Mouse (Mus musculus) ES-E14 (cell line): ENCODE measurements around the gene Ilf2. TPM values are rescaled to one million over a fixed set of nuclear protein-coding genes. Genes with fewer than 3 reads are reported as not detected.
A peak's percentile ranks its signal among the peaks of the same experiment; 100 is the strongest.

Source experiments
- DNase-seq: peaks from one replicate; pipeline ENCODE4 v3.0.0-alpha.2; 2013; ENCODE audit warnings: low read depth, low spot score
- H3K27ac ChIP-seq: 2 replicates; pipeline ENCODE4 v1.5.1; 2012; ENCODE audit warnings: low read depth, mild to moderate bottlenecking, low read length, moderate library complexity, mixed read lengths; ENCODE audit not compliant: poor library complexity, insufficient read depth, severe bottlenecking
- H3K36me3 ChIP-seq: 2 replicates; pipeline ENCODE4 v1.6.1; 2012; ENCODE audit warnings: mild to moderate bottlenecking, low read length, moderate library complexity, mixed read lengths; ENCODE audit not compliant: control insufficient read depth, poor library complexity, insufficient read depth, severe bottlenecking
- H3K4me1 ChIP-seq, 2 experiments: fragments of 150-350 bp in 1 of 2; sonication (generic) in 1 of 2; 2 replicates each; pipeline ENCODE4 v1.6.1; 2012; ENCODE audit warnings: low read length in 2 of 2, mild to moderate bottlenecking in 1 of 2, mixed read lengths in 1 of 2; ENCODE audit not compliant: control insufficient read depth in 2 of 2, insufficient read depth in 2 of 2, poor library complexity in 1 of 2
- H3K4me3 ChIP-seq, 2 experiments: fragments of 150-350 bp in 1 of 2; sonication (generic) in 1 of 2; 2 replicates each; pipeline ENCODE4 v1.5.1; 2012; ENCODE audit warnings: low read length in 2 of 2, low read depth in 1 of 2, mild to moderate bottlenecking in 1 of 2, mixed read lengths in 1 of 2; ENCODE audit not compliant: insufficient read depth in 1 of 2, poor library complexity in 1 of 2, severe bottlenecking in 1 of 2
- H3K9ac ChIP-seq: 2 replicates; pipeline ENCODE4 v1.6.1; 2012; ENCODE audit warnings: low read depth, mild to moderate bottlenecking, low read length, mixed read lengths; ENCODE audit not compliant: poor library complexity, insufficient read depth, severe bottlenecking
- H3K9me3 ChIP-seq: fragments of 150-350 bp; sonication (generic); 2 replicates; pipeline ENCODE4 v1.6.1; 2012; ENCODE audit warnings: low read depth, mild to moderate bottlenecking, low read length; ENCODE audit not compliant: control insufficient read depth, insufficient read depth
- CHD2 ChIP-seq: IDR thresholded peaks from 2 replicates; pipeline ENCODE4 v1.6.1; 2014; ENCODE audit warnings: mild to moderate bottlenecking, low read depth, low read length, inconsistent platforms
- HCFC1 ChIP-seq: IDR thresholded peaks from 2 replicates; pipeline ENCODE4 v1.6.1; 2012; ENCODE audit warnings: low read length, inconsistent platforms, borderline replicate concordance; ENCODE audit not compliant: insufficient read depth
- MAFK ChIP-seq: IDR thresholded peaks from 2 replicates; pipeline ENCODE4 v1.6.1; 2014; ENCODE audit warnings: mild to moderate bottlenecking, low read depth, low read length, inconsistent platforms; ENCODE audit not compliant: insufficient read depth
- ZC3H11A ChIP-seq: IDR thresholded peaks from 2 replicates; pipeline ENCODE4 v1.6.1; 2012; ENCODE audit warnings: low read depth, mild to moderate bottlenecking, inconsistent platforms, low read length, borderline replicate concordance
- ZNF384 ChIP-seq: IDR thresholded peaks from 2 replicates; pipeline ENCODE4 v1.6.1; 2012; ENCODE audit warnings: low read depth, low read length, inconsistent platforms
- in situ Hi-C, 2 experiments: fragments of 600-800 bp; cut with MboI; formaldehyde crosslinking; loops; one replicate each; pipeline ENCODE4 v1.15.1; 2025; ENCODE audit warnings: low sequenced_read_pairs in 2 of 2, inconsistent platforms in 1 of 2; ENCODE audit not compliant: unreplicated experiment in 2 of 2
- total RNA-seq: library from RNA; depleted of rRNA; stranded (reverse); fragments of 300-350 nt; gene quantifications from 2 replicates; pipeline ENCODE4 v1.2.3, GENCODE M21; 2012

Ilf2 gene
- total RNA-seq, 1 experiment: 165 TPM

DNA sequence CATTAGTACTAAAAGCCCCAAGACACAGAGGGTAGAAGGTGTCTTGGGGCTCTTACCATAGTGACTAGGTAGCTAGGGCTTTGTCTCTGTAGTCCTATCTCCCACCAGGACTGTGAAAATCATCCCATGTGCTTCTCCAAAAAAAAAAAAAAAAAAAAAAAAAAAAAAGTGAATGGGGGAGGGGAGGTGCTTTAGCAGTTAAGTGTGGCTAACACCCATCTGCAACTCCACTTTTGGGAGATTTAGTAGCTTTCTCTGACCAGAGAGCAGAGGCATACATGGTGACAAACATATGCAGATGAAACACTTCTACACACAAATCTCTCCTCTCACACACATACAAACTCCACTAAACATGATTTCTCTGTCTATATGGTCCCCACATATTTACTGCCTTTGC lies 21.7 kb downstream of the Ilf2 start:
- H3K4me3 ChIP-seq: no peak overlapping the region
- TF ChIP-seq ZNF384: peak; percentile 91
- TF ChIP-seq HCFC1: no peak
- H3K27ac ChIP-seq: no peak overlapping the region
- H3K9ac ChIP-seq: no peak overlapping the region
- no peaks in the 10 kb centered on the region; a peak in 1 of 4 replicates for H3K4me1 ChIP-seq
- peaks cover 27% of the 10 kb centered on the region for H3K36me3 ChIP-seq
- in situ Hi-C loops: no loop called here
- no peak for DNase-seq
- H3K9me3 ChIP-seq: no peaks in the 10 kb centered on the region

DNA sequence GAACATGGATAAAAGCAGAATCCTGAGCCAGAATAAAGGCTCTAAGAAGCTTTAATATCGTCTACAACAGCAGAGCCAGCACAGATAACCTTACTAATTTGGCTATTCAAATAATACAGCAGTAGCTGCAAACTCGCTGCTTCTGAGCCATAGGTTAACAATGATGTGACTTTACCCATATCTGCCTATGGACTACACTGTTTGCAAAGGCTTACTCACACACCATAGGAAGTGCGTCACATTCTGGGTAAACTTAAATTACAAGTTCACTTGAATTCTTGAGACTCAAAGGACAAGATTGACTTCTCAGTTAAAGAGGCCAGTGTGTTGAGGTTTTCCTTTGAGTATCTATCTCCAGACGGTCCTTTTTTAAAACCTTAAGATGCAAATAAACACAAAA lies 27.5 kb downstream of the Ilf2 start:
- H3K4me1 ChIP-seq: 0 out of 4 replicates have a peak, but pooled peaks cover 0 to 3% of the 10 kb centered on the region in 2 experiments
- H3K9ac ChIP-seq: no peak overlapping the region
- H3K9me3 ChIP-seq: no peaks in the 10 kb centered on the region
- H3K36me3 ChIP-seq: peaks cover 33% of the 10 kb centered on the region
- no peak overlapping the region for H3K4me3 ChIP-seq
- no peak for DNase-seq
- no peak overlapping the region for H3K27ac ChIP-seq
- in situ Hi-C loops: no loop called here
- no peak for TF ChIP-seq MAFK
- TF ChIP-seq ZNF384: no peak
- no peak for TF ChIP-seq HCFC1
- TF ChIP-seq ZC3H11A: no peak
- TF ChIP-seq CHD2: no peak

DNA sequence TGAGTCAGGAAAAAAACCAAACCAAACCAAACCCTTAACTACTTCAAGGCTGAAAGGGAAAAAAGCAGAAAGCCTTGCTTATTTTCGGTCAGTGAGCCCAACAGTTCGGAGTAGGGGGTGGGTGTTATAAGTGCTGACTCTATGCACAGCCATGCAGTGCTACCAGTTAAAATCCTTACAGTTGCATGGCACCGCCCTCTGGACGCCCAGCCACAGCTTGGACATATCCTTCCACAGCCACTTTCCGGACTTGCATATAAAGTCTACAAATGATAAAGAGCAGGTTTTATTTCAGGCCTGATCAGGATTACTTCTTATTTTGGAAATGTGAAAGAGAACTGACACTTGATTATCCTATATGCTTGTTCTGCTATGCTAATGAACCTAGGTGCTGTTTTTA lies 29.3 kb downstream of the Ilf2 start:
- TF ChIP-seq ZNF384 (no peak), ZC3H11A (no peak), HCFC1 (no peak)
- in situ Hi-C loops: no loop called here
- peaks cover 30% of the 10 kb centered on the region for H3K36me3 ChIP-seq

DNA sequence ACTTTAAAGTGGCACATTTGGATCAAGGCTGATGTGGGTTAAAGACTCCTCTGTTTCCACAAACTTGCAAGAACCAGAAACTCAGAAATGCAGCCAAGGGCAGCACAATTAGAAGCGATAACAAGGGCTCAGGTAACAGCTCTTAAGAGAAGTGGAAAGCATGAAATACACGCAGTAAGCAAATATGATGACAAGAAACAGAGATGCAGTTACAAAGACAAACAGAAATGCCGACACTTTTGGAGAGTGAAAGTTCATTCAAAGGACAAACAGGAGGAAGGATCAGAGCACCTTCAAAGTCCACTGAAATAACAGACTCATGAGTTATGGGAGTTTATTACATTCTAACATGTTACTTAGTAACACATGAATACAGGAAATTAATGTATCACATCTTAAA lies 30.4 kb downstream of the Ilf2 start:
- Histone ChIP-seq H3K4me3 (no peak overlapping the region), H3K9ac (no peak overlapping the region), H3K36me3 (peaks cover 26% of the 10 kb centered on the region), H3K9me3 (no peaks in the 10 kb centered on the region), H3K27ac (no peak overlapping the region), H3K4me1 (0 out of 4 replicates have a peak, but pooled peaks cover 2 to 3% of the 10 kb centered on the region in 2 experiments)
- no peak for DNase-seq
- in situ Hi-C loops: no loop called here
- TF ChIP-seq ZC3H11A (no peak), HCFC1 (no peak), ZNF384 (no peak), MAFK (no peak), CHD2 (no peak)

More for the DNA sequence above, 29.3 kb downstream of the Ilf2 start:
- no peak for DNase-seq
- H3K4me1 ChIP-seq: 0 out of 4 replicates have a peak, but pooled peaks cover 2 to 3% of the 10 kb centered on the region in 2 experiments
- H3K4me3 ChIP-seq: no peak overlapping the region
- no peaks in the 10 kb centered on the region for H3K9me3 ChIP-seq
- H3K9ac ChIP-seq: no peak overlapping the region
- no peak overlapping the region for H3K27ac ChIP-seq

DNA sequence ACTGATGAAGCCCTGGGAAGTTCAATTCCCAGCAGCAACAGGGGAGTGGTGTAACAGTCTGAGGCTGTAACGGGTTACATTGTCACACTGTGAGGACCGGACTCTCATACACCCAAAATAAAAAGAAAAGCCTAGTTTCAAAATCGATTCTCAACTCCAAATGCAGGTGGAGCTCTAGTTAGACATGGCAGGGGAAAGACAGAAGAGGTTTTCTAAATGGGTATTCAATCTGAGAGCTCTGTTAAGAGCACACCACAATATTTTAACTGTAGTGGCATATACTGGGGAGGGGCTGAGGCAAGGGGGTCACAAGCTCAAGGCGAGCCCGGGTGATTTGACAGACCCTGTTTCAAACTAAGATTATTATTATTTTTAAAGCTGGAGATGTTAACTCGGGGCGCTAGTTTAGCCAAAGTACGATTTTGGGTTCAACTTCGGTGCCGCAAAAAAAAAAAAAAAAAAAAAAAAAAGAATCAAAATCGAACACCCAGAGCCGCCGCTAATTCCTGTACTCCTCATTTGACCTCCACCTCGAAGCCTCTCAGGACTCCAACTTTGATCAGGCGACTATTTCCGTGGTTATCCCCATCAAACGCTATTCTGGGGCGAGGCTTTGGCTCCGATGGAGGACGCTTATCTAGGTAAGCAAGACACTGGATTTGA lies 32.5 kb downstream of the Ilf2 start:
- in situ Hi-C loops: no loop called here
- H3K9ac ChIP-seq: peak overlapping the region; percentile 100
- H3K27ac ChIP-seq: peak overlapping the region; percentile 95
- peaks cover 17% of the 10 kb centered on the region for H3K36me3 ChIP-seq
- TF ChIP-seq HCFC1 (no peak), ZNF384 (peak; percentile 76)
- DNase-seq: no peak
- H3K4me3 ChIP-seq: peak overlapping the region; percentile 95 to 98
- H3K9me3 ChIP-seq: no peaks in the 10 kb centered on the region
- H3K4me1 ChIP-seq: peaks cover 2 to 8% of the 10 kb centered on the region in 2 experiments; a peak in 1 of 4 replicates
